Mouse (Mus musculus): ENCODE measurements around the gene Gzmd. TPM values are rescaled to one million over a fixed set of nuclear protein-coding genes. Genes with fewer than 3 reads are reported as not detected.

Gene Gzmd
- polyA plus RNA-seq (2014; fragmentation: Illumina TruSeq; extraction: RNeasy Lipid Tissue Mini Kit (QIAGEN cat#74804); ENCODE audit: low read depth, low replicate concordance): not detected

DNA sequence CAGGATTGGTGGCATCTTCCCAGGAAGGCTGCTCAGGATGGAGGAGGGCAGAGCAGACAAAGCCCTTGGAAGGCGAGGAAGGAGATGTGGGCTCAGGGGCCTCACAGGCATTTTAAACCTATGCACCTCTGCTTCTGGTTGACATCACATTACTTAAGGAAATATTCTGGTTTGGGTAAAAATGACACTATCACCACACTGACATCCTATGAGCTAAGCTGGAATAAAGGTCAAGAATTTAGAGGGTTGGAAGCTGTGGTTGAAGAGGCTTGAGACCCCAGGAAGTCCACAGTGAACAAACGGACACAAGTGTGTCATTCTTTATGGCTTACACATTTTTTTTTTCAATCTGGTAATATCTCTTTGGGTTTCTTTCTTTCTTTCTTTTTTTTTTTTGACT lies at the start of gene Gzmd:
Gzmd (minus strand) TSS at position 101 of the 400 bp plus-strand sequence.

DNA sequence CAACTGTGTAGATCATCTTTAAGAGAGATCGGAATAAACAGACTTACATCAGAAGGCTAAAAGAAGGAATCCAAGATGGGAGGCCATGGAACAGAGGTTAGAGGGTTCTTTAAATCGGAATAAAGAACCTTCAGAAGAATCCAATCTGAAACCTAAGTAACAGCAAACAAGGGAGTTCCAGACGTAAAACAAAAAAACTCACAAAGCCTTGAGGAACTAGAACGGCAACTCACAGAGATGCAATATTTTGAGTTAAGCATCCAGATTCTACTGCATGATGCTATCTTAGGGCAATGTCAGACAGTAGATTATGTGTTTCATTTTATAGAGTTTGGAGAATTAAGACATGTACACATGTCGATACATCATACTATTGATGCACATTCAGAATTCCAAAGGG lies 42.1 kb upstream of the Gzmd start, which contains the start of gene Gzmn:
Gzmn (minus strand) TSS at position 101 of the 400 bp plus-strand sequence.

DNA sequence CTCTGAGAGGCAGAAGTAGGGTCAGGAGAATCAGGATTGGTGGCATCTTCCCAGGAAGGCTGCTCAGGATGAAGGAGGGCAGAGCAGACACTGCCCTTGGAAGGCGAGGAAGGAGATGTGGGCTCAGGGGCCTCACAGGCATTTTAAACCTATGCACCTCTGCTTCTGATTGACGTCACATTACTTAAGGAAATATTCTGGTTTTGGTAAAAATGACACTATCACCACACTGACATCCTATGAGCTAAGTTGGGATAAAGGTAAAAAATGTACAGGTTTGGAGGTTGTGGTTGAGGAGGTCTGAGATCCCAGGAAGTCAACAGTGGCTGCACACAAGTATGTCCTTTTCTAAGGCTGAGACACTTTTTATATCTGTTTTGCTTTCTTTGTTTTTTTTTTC lies 27.1 kb upstream of the Gzmd start, which contains the start of gene Gzmg:
Gzmg (minus strand) TSS at position 101 of the 400 bp plus-strand sequence.

DNA sequence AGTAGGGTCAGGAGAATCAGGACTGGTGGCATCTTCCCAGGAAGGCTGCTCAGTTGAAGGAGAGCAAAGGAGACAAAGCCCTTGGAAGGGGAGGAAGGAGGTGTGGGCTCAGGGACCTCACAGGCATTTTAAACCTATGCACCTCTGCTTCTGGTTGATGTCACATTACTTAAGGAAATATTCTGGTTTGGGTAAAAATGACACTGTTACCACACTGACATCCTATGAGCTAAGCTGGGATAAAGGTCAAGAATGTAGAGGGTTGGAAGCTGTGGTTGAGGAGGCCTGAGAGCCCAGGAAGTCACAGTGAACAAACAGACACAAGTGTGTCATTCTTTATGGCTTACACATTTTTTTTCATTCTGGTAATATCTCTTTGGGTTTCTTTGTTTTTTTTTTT lies 11.9 kb downstream of the Gzmd start, which contains the start of gene Gzme:
Gzme (minus strand) TSS at position 101 of the 400 bp plus-strand sequence.

DNA sequence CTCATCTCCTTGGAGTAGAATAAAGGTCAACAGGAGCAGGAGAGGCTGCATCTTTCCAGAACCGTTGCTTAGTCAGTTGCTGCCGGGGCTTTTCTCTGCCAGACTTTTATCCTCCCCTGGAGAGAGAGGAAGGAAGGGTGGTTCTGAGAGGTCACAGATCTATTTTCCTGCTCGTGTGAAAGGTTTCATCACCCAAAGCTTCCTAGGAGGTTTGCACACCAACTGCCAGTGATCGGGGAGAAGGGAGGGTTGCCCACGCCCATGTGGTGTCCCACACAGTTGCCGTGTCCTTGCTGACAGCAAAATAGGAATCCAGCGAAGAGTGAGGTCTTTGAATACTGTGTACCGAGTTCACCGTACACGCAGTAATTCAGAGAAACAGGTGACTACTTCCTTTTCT lies 30.0 kb downstream of the Gzmd start, which contains the start of gene Ctsg:
Ctsg (minus strand) TSS at position 189 of the 400 bp plus-strand sequence.

DNA sequence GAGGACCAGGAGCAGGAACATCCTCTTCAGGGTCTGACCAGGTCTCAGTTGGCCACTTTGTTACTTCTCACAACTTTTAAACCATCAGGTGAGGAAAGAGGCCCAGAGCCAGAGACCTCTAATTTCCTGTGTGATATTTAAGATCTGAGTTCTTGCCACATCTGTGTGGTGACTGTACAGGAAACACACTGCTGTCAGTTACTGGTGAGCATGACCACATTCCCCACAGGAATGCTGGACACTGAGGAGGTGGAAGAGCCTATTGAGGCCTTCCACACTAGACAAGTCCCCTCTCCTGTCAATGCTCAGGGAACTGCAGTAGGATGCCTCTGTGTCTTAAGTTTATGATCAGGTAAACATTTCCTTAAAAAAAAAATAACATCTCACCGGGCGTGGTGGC lies 47.2 kb downstream of the Gzmd start, which contains the start of gene Mcpt8:
Mcpt8 (minus strand) TSS at position 107 of the 400 bp plus-strand sequence.

Other genes starting within 250 kb of the Gzmd start
- not detected for gene Cbln3, start 248.2 kb downstream of the Gzmd start, polyA plus RNA-seq (2014; fragmentation: Illumina TruSeq; extraction: RNeasy Lipid Tissue Mini Kit (QIAGEN cat#74804); ENCODE audit: low read depth, low replicate concordance)
- 9.7 TPM for gene Khnyn, start 247.7 kb downstream of the Gzmd start, polyA plus RNA-seq (2014; fragmentation: Illumina TruSeq; extraction: RNeasy Lipid Tissue Mini Kit (QIAGEN cat#74804); ENCODE audit: low read depth, low replicate concordance)
- 16.7 TPM for gene Sdr39u1, start 232.3 kb downstream of the Gzmd start, polyA plus RNA-seq (2014; fragmentation: Illumina TruSeq; extraction: RNeasy Lipid Tissue Mini Kit (QIAGEN cat#74804); ENCODE audit: low read depth, low replicate concordance)
- 2.0 TPM for gene Cma1, start 187.9 kb downstream of the Gzmd start, polyA plus RNA-seq (2014; fragmentation: Illumina TruSeq; extraction: RNeasy Lipid Tissue Mini Kit (QIAGEN cat#74804); ENCODE audit: low read depth, low replicate concordance)
- gene Cma2, start 181.6 kb downstream of the Gzmd start, polyA plus RNA-seq (2014; fragmentation: Illumina TruSeq; extraction: RNeasy Lipid Tissue Mini Kit (QIAGEN cat#74804); ENCODE audit: low read depth, low replicate concordance): not detected
- not detected for gene Mcpt1, start 114.6 kb downstream of the Gzmd start, polyA plus RNA-seq (2014; fragmentation: Illumina TruSeq; extraction: RNeasy Lipid Tissue Mini Kit (QIAGEN cat#74804); ENCODE audit: low read depth, low replicate concordance)
- not detected for gene Mcpt9, start 102.1 kb downstream of the Gzmd start, polyA plus RNA-seq (2014; fragmentation: Illumina TruSeq; extraction: RNeasy Lipid Tissue Mini Kit (QIAGEN cat#74804); ENCODE audit: low read depth, low replicate concordance)
- 0.58 TPM for gene Mcpt2, start 90.6 kb downstream of the Gzmd start, polyA plus RNA-seq (2014; fragmentation: Illumina TruSeq; extraction: RNeasy Lipid Tissue Mini Kit (QIAGEN cat#74804); ENCODE audit: low read depth, low replicate concordance)
- gene Mcpt4, start 70.3 kb downstream of the Gzmd start, polyA plus RNA-seq (2014; fragmentation: Illumina TruSeq; extraction: RNeasy Lipid Tissue Mini Kit (QIAGEN cat#74804); ENCODE audit: low read depth, low replicate concordance): 3.4 TPM
- not detected for gene Mcpt8, start 47.3 kb downstream of the Gzmd start, polyA plus RNA-seq (2014; fragmentation: Illumina TruSeq; extraction: RNeasy Lipid Tissue Mini Kit (QIAGEN cat#74804); ENCODE audit: low read depth, low replicate concordance)
- gene Ctsg, start 30.0 kb downstream of the Gzmd start, polyA plus RNA-seq (2014; fragmentation: Illumina TruSeq; extraction: RNeasy Lipid Tissue Mini Kit (QIAGEN cat#74804); ENCODE audit: low read depth, low replicate concordance): not detected
- not detected for gene Gzme, start 12.0 kb downstream of the Gzmd start, polyA plus RNA-seq (2014; fragmentation: Illumina TruSeq; extraction: RNeasy Lipid Tissue Mini Kit (QIAGEN cat#74804); ENCODE audit: low read depth, low replicate concordance)
- gene Gzmg, start 27.0 kb upstream of the Gzmd start, polyA plus RNA-seq (2014; fragmentation: Illumina TruSeq; extraction: RNeasy Lipid Tissue Mini Kit (QIAGEN cat#74804); ENCODE audit: low read depth, low replicate concordance): not detected
- not detected for gene Gzmn, start 42.0 kb upstream of the Gzmd start, polyA plus RNA-seq (2014; fragmentation: Illumina TruSeq; extraction: RNeasy Lipid Tissue Mini Kit (QIAGEN cat#74804); ENCODE audit: low read depth, low replicate concordance)
- not detected for gene Gzmf, start 78.8 kb upstream of the Gzmd start, polyA plus RNA-seq (2014; fragmentation: Illumina TruSeq; extraction: RNeasy Lipid Tissue Mini Kit (QIAGEN cat#74804); ENCODE audit: low read depth, low replicate concordance)
- gene Gzmc, start 102.0 kb upstream of the Gzmd start, polyA plus RNA-seq (2014; fragmentation: Illumina TruSeq; extraction: RNeasy Lipid Tissue Mini Kit (QIAGEN cat#74804); ENCODE audit: low read depth, low replicate concordance): not detected
- 1.1 TPM for gene Gzmb, start 129.7 kb upstream of the Gzmd start, polyA plus RNA-seq (2014; fragmentation: Illumina TruSeq; extraction: RNeasy Lipid Tissue Mini Kit (QIAGEN cat#74804); ENCODE audit: low read depth, low replicate concordance)
- not detected for gene Atp12a, start 232.5 kb upstream of the Gzmd start, polyA plus RNA-seq (2014; fragmentation: Illumina TruSeq; extraction: RNeasy Lipid Tissue Mini Kit (QIAGEN cat#74804); ENCODE audit: low read depth, low replicate concordance)

All from adrenal gland, adult 10 weeks (tissue).